Mouse (Mus musculus) olfactory bulb, adult 2 months (tissue): Measurements from ENCODE around the gene Gm45713.

ENCODE experiments used
- CTCF ChIP-seq: fragments of 200-500 bp; IDR thresholded peaks from 2 replicates; pipeline ENCODE4 v1.5.1; 2012; ENCODE audit warnings: low read depth, mild to moderate bottlenecking, low read length, moderate library complexity; ENCODE audit not compliant: insufficient read depth
- POLR2A ChIP-seq: fragments of 200-500 bp; IDR thresholded peaks from 2 replicates; pipeline ENCODE4 v1.6.1; 2012; ENCODE audit warnings: mild to moderate bottlenecking, low read depth, low read length, moderate library complexity; ENCODE audit not compliant: insufficient read depth

GRCm38 (mm10) chr7:45162551-45162950 lies 26.5 kb upstream of the Gm45713 start:
- TF ChIP-seq POLR2A (no peak), CTCF (no peak)
